Mouse (Mus musculus) embryonic facial prominence, embryonic 13.5 days (tissue): ENCODE measurements at regions not wholly inside any gene's neighbourhood (a gene's known extent, or its start where the extent isn't known, plus 50 kb on each side); places are given as distances from the start of the nearest gene placed in this dataset.
"Not testable (repeated sequence)": the region's sequence is repeated elsewhere in the genome, so short reads cannot be mapped to it uniquely, and the experiment has no call there.

Experiments
- ATAC-seq: fragments of 200-750 bp; cut with Nextera tagmentation; 2 replicates; pipeline ENCODE4 v1.8.0; 2017; ENCODE audit warnings: low read depth; ENCODE audit not compliant: insufficient number of reproducible peaks, insufficient read depth, low FRiP score, low TSS enrichment
- H3K27ac ChIP-seq: fragments of 300-500 bp; sonication (generic); 2 replicates; pipeline ENCODE4 v1.5.1; 2015; ENCODE audit warnings: moderate library complexity, mild to moderate bottlenecking, inconsistent platforms
- H3K27me3 ChIP-seq: fragments of 300-500 bp; sonication (generic); 2 replicates; pipeline ENCODE4 v1.6.1; 2015; ENCODE audit warnings: mild to moderate bottlenecking, inconsistent platforms
- H3K36me3 ChIP-seq: fragments of 300-500 bp; sonication (generic); 2 replicates; pipeline ENCODE4 v1.6.1; 2015; ENCODE audit warnings: mild to moderate bottlenecking, inconsistent platforms
- H3K4me1 ChIP-seq: fragments of 300-500 bp; sonication (generic); 2 replicates; pipeline ENCODE4 v1.6.1; 2015; ENCODE audit warnings: inconsistent platforms
- H3K4me2 ChIP-seq: fragments of 300-500 bp; sonication (generic); 2 replicates; pipeline ENCODE4 v1.6.1; 2015; ENCODE audit warnings: moderate library complexity, mild to moderate bottlenecking, inconsistent platforms
- H3K4me3 ChIP-seq: fragments of 300-500 bp; sonication (generic); 2 replicates; pipeline ENCODE4 v1.5.1; 2015; ENCODE audit warnings: mild to moderate bottlenecking, inconsistent platforms
- H3K9ac ChIP-seq: fragments of 300-500 bp; sonication (generic); 2 replicates; pipeline ENCODE4 v1.6.1; 2015; ENCODE audit warnings: mild to moderate bottlenecking, inconsistent platforms
- H3K9me3 ChIP-seq: fragments of 300-500 bp; sonication (generic); 2 replicates; pipeline ENCODE4 v1.6.1; 2016; ENCODE audit warnings: inconsistent platforms
- WGBS: fragments of 180-500 bp; shearing (Covaris S2); methylation state at CpG from one replicate; pipeline ENCODE4 v1.1.7; 2015; ENCODE audit warnings: mixed read lengths; 5-methylcytosine and 5-hydroxymethylcytosine counted together

DNA sequence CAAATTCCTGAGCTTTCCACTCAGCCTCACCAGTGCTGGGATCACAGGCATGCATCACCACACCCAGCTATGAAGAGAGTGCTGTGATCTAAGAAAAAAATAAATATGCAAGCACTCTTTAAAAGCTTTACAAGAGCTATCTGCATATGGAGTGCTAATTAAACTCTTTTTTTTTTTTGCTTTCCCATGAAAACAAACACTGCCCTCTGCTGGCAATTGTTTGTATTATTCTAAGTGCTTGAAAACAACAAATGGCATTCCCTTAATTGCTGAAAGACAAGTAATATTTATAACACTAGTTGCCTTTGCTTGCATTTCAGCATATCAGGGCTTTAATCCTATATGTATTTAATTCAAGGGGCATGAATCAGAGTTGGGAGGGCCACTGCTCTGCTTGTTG, 91.8 kb downstream of the 5730507C01Rik start:
- H3K4me3 ChIP-seq, H3K9ac ChIP-seq, H3K27me3 ChIP-seq, H3K4me1 ChIP-seq, H3K27ac ChIP-seq, H3K36me3 ChIP-seq, H3K9me3 ChIP-seq, H3K4me2 ChIP-seq, ATAC-seq: not testable (repeated sequence)

DNA sequence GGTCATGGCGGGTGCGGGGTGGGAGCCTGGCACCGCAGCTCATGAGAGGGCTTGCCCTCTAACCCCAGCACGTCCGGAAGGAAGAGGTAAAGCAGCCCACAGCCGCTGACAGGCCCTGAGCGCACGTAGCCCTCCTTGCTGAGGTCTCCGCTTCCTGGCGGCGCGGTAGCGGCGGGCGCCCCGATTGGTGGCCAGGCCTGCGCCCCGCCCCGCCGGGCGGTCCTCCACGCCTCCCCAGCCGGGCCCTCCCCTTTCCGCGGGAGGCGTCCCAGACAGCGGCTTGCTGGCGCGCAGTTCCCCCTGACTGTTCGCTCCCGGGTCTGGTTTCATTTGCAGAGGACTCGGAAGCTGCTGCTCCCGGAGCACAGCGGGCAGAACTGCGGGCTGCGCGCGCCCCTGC, 95.5 kb downstream of the 5730507C01Rik start:
- peak overlapping the region; percentile 61 for H3K4me2 ChIP-seq
- no peaks in the 10 kb centered on the region for H3K27me3 ChIP-seq
- H3K4me3 ChIP-seq, result peak overlapping the region; percentile 62
- WGBS, result under 1% methylated on average over 37 of the region's 38 CpGs
- H3K9ac ChIP-seq, result peak overlapping the region; percentile 80
- ATAC-seq, result peak; percentile 88
- H3K27ac ChIP-seq, result peak overlapping the region; percentile 78
- H3K9me3 ChIP-seq, result peaks cover 13% of the 10 kb centered on the region
- no peaks in the 10 kb centered on the region for H3K36me3 ChIP-seq
- no peaks in the 10 kb centered on the region for H3K4me1 ChIP-seq

DNA sequence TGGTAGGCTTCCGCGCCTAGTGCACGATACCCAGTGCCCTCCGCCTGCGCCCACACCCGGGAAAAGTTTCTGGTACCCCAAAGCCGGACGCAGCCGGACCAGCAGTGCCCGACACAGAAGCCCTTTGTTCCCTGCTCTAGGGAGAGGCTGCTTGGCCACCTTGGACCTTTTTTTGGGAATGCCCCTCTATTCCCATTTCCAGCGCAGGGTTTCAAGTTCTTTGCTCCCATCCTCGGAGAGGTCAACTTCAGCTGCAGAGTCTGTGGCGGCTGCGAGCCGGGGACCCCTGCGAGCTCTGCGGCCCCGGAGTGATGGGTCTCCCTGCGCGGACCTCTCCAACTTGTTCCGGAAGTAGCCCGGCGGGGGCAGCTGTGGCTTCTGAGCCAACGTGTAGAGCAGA, 96.3 kb downstream of the 5730507C01Rik start:
- not testable (repeated sequence) for H3K27me3 ChIP-seq, H3K4me1 ChIP-seq, H3K27ac ChIP-seq, H3K36me3 ChIP-seq, ATAC-seq
- Histone ChIP-seq H3K9ac (peak overlapping the region; percentile 80), H3K4me3 (peak overlapping the region; percentile 62), H3K4me2 (peak overlapping the region; percentile 61), H3K9me3 (peaks cover 15% of the 10 kb centered on the region)
- 4% methylated on average over 20 of the region's 24 CpGs for WGBS
